Mouse (Mus musculus): Measurements from ENCODE around the gene Tnni1. TPM values are rescaled to one million over a fixed set of nuclear protein-coding genes. Genes with fewer than 3 reads are reported as not detected.
A peak's percentile ranks its signal among the peaks of the same experiment; 100 is the strongest.

Tnni1 gene
- polyA plus RNA-seq, 1 experiment from 2014 or later = 3,602 TPM

GRCm38 (mm10) chr1:135755287-135755686, 23.9 kb upstream of the Tnni1 start:
- 39% methylated on average over 9 of the region's 9 CpGs for WGBS
- peaks cover 31% of the 10 kb centered on the region for H3K4me1 ChIP-seq
- H3K9me3 ChIP-seq = no peaks in the 10 kb centered on the region
- no peaks in the 10 kb centered on the region for H3K27me3 ChIP-seq (replicated peaks)
- H3K9ac ChIP-seq = no peak overlapping the region
- peak overlapping the region; percentile 29; the same call in 1 of the 2 replicates for H3K27ac ChIP-seq (replicated peaks)
- H3K4me2 ChIP-seq = no peak overlapping the region
- H3K4me3 ChIP-seq = no peak overlapping the region
- peaks cover 21% of the 10 kb centered on the region for H3K36me3 ChIP-seq
- no peak for ATAC-seq (ENCODE audit: extremely low read depth, insufficient number of reproducible peaks, low FRiP score, low TSS enrichment)

GRCm38 (mm10) chr1:135755913-135756312, 23.3 kb upstream of the Tnni1 start:
- no peak for ATAC-seq (ENCODE audit: extremely low read depth, insufficient number of reproducible peaks, low FRiP score, low TSS enrichment)
- whole genome bisulfite sequencing = 77% methylated on average over 3 of the region's 3 CpGs

GRCm38 (mm10) chr1:135757287-135757686, 21.9 kb upstream of the Tnni1 start:
- no peak overlapping the region for H3K4me3 ChIP-seq
- 43% methylated on average over 8 of the region's 8 CpGs for WGBS
- no peak for ATAC-seq (ENCODE audit: extremely low read depth, insufficient number of reproducible peaks, low FRiP score, low TSS enrichment)
- peaks cover 1% of the 10 kb centered on the region for H3K36me3 ChIP-seq
- H3K9ac ChIP-seq = peak overlapping the region; percentile 59; the same call in 1 of the 2 replicates
- no peaks in the 10 kb centered on the region for H3K9me3 ChIP-seq
- H3K27ac ChIP-seq (replicated peaks) = no peak overlapping the region
- H3K4me1 ChIP-seq = peaks cover 31% of the 10 kb centered on the region
- H3K27me3 ChIP-seq (replicated peaks) = no peaks in the 10 kb centered on the region
- no peak overlapping the region for H3K4me2 ChIP-seq

More at GRCm38 (mm10) chr1:135755913-135756312, 23.3 kb upstream of the Tnni1 start:
- peaks cover 31% of the 10 kb centered on the region for H3K4me1 ChIP-seq
- peaks cover 15% of the 10 kb centered on the region for H3K36me3 ChIP-seq
- no peaks in the 10 kb centered on the region for H3K27me3 ChIP-seq (replicated peaks)
- no peak overlapping the region for H3K27ac ChIP-seq (replicated peaks)
- no peak overlapping the region for H3K4me3 ChIP-seq
- H3K9me3 ChIP-seq = no peaks in the 10 kb centered on the region
- no peak overlapping the region for H3K4me2 ChIP-seq
- no peak overlapping the region for H3K9ac ChIP-seq

GRCm38 (mm10) chr1:135759685-135760084, 19.5 kb upstream of the Tnni1 start:
- H3K9ac ChIP-seq = no peak overlapping the region
- no peak overlapping the region for H3K27ac ChIP-seq (replicated peaks)
- no peak for ATAC-seq (ENCODE audit: extremely low read depth, insufficient number of reproducible peaks, low FRiP score, low TSS enrichment)
- 77% methylated on average over 4 of the region's 4 CpGs for WGBS
- H3K4me2 ChIP-seq = no peak overlapping the region
- no peaks in the 10 kb centered on the region for H3K9me3 ChIP-seq
- no peaks in the 10 kb centered on the region for H3K27me3 ChIP-seq (replicated peaks)
- peaks cover 37% of the 10 kb centered on the region for H3K4me1 ChIP-seq
- H3K4me3 ChIP-seq = no peak overlapping the region
- no peaks in the 10 kb centered on the region for H3K36me3 ChIP-seq

GRCm38 (mm10) chr1:135760216-135760615, 19.0 kb upstream of the Tnni1 start:
- Histone ChIP-seq H3K36me3 (no peaks in the 10 kb centered on the region), H3K4me1 (peaks cover 37% of the 10 kb centered on the region), H3K27me3 (replicated peaks) (no peaks in the 10 kb centered on the region), H3K4me2 (no peak overlapping the region), H3K4me3 (no peak overlapping the region), H3K27ac (replicated peaks) (no peak overlapping the region), H3K9me3 (no peaks in the 10 kb centered on the region), H3K9ac (no peak overlapping the region)
- 63% methylated on average over 8 of the region's 8 CpGs for WGBS
- no peak for ATAC-seq (ENCODE audit: extremely low read depth, insufficient number of reproducible peaks, low FRiP score, low TSS enrichment)

- Histone ChIP-seq H3K4me3 (no peak overlapping the region), H3K4me1 (peaks cover 34% of the 10 kb centered on the region), H3K27me3 (replicated peaks) (no peaks in the 10 kb centered on the region), H3K36me3 (no peaks in the 10 kb centered on the region), H3K9me3 (no peaks in the 10 kb centered on the region), H3K4me2 (no peak overlapping the region), H3K9ac (no peak overlapping the region), H3K27ac (replicated peaks) (no peak overlapping the region)
- no peak for ATAC-seq (ENCODE audit: extremely low read depth, insufficient number of reproducible peaks, low FRiP score, low TSS enrichment)
- WGBS = 83% methylated on average over 5 of the region's 5 CpGs
These were observed 17.5 kb upstream of the Tnni1 start for GRCm38 (mm10) chr1:135761728-135762127.

GRCm38 (mm10) chr1:135763503-135764205, 15.6 kb upstream of the Tnni1 start:
- Histone ChIP-seq H3K27me3 (replicated peaks) (no peaks in the 10 kb centered on the region), H3K4me2 (no peak overlapping the region), H3K27ac (replicated peaks) (peak overlapping the region; percentile 61), H3K36me3 (peaks cover 6% of the 10 kb centered on the region), H3K9me3 (no peaks in the 10 kb centered on the region), H3K9ac (no peak overlapping the region), H3K4me1 (peaks cover 42% of the 10 kb centered on the region), H3K4me3 (no peak overlapping the region)
- WGBS = 70% methylated on average over 9 of the region's 9 CpGs
- ATAC-seq (ENCODE audit: extremely low read depth, insufficient number of reproducible peaks, low FRiP score, low TSS enrichment) = no peak

GRCm38 (mm10) chr1:135764206-135764528, 15.1 kb upstream of the Tnni1 start:
- Histone ChIP-seq H3K9ac (no peak overlapping the region), H3K4me1 (peaks cover 47% of the 10 kb centered on the region), H3K9me3 (no peaks in the 10 kb centered on the region), H3K4me3 (no peak overlapping the region), H3K27ac (replicated peaks) (peak overlapping the region; percentile 61), H3K36me3 (peaks cover 11% of the 10 kb centered on the region), H3K4me2 (no peak overlapping the region), H3K27me3 (replicated peaks) (no peaks in the 10 kb centered on the region)
- no peak for ATAC-seq (ENCODE audit: extremely low read depth, insufficient number of reproducible peaks, low FRiP score, low TSS enrichment)
- 34% methylated on average over 2 of the region's 2 CpGs for WGBS

GRCm38 (mm10) chr1:135765645-135766591, 13.3 kb upstream of the Tnni1 start, which contains the start of gene Phlda3:
TSS of gene Phlda3 (plus strand) at chr1:135766119.
- ATAC-seq (ENCODE audit: extremely low read depth, insufficient number of reproducible peaks, low FRiP score, low TSS enrichment) = peak; percentile 68
- Histone ChIP-seq H3K27ac (replicated peaks) (peak within 1 kb of the TSS; percentile 98), H3K4me2 (peak within 1 kb of the TSS; percentile 88), H3K9ac (peak within 1 kb of the TSS; percentile 99), H3K9me3 (no peaks in the 10 kb centered on the region), H3K4me1 (peaks cover 64% of the 10 kb centered on the region), H3K27me3 (replicated peaks) (no peaks in the 10 kb centered on the region), H3K36me3 (peaks cover 26% of the 10 kb centered on the region), H3K4me3 (peak within 1 kb of the TSS; percentile 93)
- WGBS = under 1% methylated on average over 90 of the region's 90 CpGs

- Histone ChIP-seq H3K27me3 (replicated peaks) (no peaks in the 10 kb centered on the region), H3K9ac (peak overlapping the region; percentile 99), H3K4me1 (peaks cover 73% of the 10 kb centered on the region), H3K27ac (replicated peaks) (peak overlapping the region; percentile 98), H3K4me3 (peak overlapping the region; percentile 93), H3K36me3 (peaks cover 26% of the 10 kb centered on the region), H3K9me3 (no peaks in the 10 kb centered on the region), H3K4me2 (peak overlapping the region; percentile 88)
- no peak for ATAC-seq (ENCODE audit: extremely low read depth, insufficient number of reproducible peaks, low FRiP score, low TSS enrichment)
- WGBS = 9% methylated on average over 30 of the region's 30 CpGs
These were observed 12.5 kb upstream of the Tnni1 start for GRCm38 (mm10) chr1:135766592-135767306.

GRCm38 (mm10) chr1:135767324-135767890, 11.8 kb upstream of the Tnni1 start:
- H3K4me2 ChIP-seq = peak overlapping the region; percentile 88
- H3K27me3 ChIP-seq (replicated peaks) = no peaks in the 10 kb centered on the region
- peaks cover 77% of the 10 kb centered on the region for H3K4me1 ChIP-seq
- no peak for ATAC-seq (ENCODE audit: extremely low read depth, insufficient number of reproducible peaks, low FRiP score, low TSS enrichment)
- H3K27ac ChIP-seq (replicated peaks) = peak overlapping the region; percentile 98
- no peaks in the 10 kb centered on the region for H3K9me3 ChIP-seq
- H3K4me3 ChIP-seq = peak overlapping the region; percentile 93
- H3K9ac ChIP-seq = peak overlapping the region; percentile 99
- H3K36me3 ChIP-seq = peaks cover 26% of the 10 kb centered on the region
- WGBS = 34% methylated on average over 4 of the region's 4 CpGs
